Mouse (Mus musculus): ENCODE data around the gene Stk17b.

- TF ChIP-seq MAFK (IDR thresholded peaks at IDR 0.05; ENCODE audit: insufficient read depth, low read depth, low read length) (no peak), HCFC1 (IDR thresholded peaks at IDR 0.05; ENCODE audit: borderline replicate concordance, insufficient read depth, low read length) (no peak), ZNF384 (IDR thresholded peaks at IDR 0.05; ENCODE audit: low read depth, low read length) (no peak)
Measured at GRCm38 (mm10) chr1:53740777-53741336, 44.2 kb downstream of the Stk17b start.
